Mouse (Mus musculus) MEL (cell line): ENCODE results near the gene Ppp1r18. TPM values are rescaled to one million over a fixed set of nuclear protein-coding genes. Genes with fewer than 3 reads are reported as not detected.
A peak's percentile ranks its signal among the peaks of the same experiment; 100 is the strongest.

Experiments used
- DNase-seq: peaks from one replicate; pipeline ENCODE4 v3.0.0; 2011; ENCODE audit warnings: low read depth, low spot score
- H3K27ac ChIP-seq: 2 replicates; pipeline ENCODE4 v1.5.1; 2012; ENCODE audit warnings: low read depth, mild to moderate bottlenecking, control low read depth, low read length, moderate library complexity; ENCODE audit not compliant: control insufficient read depth
- H3K27me3 ChIP-seq, 2 experiments: fragments of 150-350 bp in 1 of 2; sonication (generic) in 1 of 2; 2 replicates each; pipeline ENCODE4 v1.6.1; 2012; ENCODE audit warnings: low read length in 2 of 2, mild to moderate bottlenecking in 2 of 2, improper control_type of control experiment in 1 of 2, moderate library complexity in 1 of 2; ENCODE audit not compliant: insufficient read depth in 2 of 2, control insufficient read depth in 1 of 2
- H3K36me3 ChIP-seq, 2 experiments: 2 replicates each; pipeline ENCODE4 v1.6.1; 2012 to 2014; ENCODE audit warnings: low read length in 2 of 2, improper control_type of control experiment in 1 of 2, inconsistent platforms in 1 of 2, mild to moderate bottlenecking in 1 of 2; ENCODE audit not compliant: insufficient read depth in 2 of 2, control insufficient read depth in 1 of 2
- H3K4me1 ChIP-seq, 2 experiments: fragments of 150-350 bp in 1 of 2; sonication (generic) in 1 of 2; 2 replicates each; pipeline ENCODE4 v1.6.1; 2012; ENCODE audit warnings: low read length in 2 of 2, improper control_type of control experiment in 1 of 2, mild to moderate bottlenecking in 1 of 2; ENCODE audit not compliant: insufficient read depth in 2 of 2, control insufficient read depth in 1 of 2
- H3K4me3 ChIP-seq, 2 experiments: fragments of 150-350 bp in 1 of 2; sonication (generic) in 1 of 2; 2 replicates each; pipeline ENCODE4 v1.5.1; 2012; ENCODE audit warnings: low read depth in 2 of 2, low read length in 2 of 2, mild to moderate bottlenecking in 2 of 2, moderate library complexity in 2 of 2, control low read depth in 1 of 2, improper control_type of control experiment in 1 of 2; ENCODE audit not compliant: control insufficient read depth in 1 of 2, insufficient read depth in 1 of 2
- H3K79me2 ChIP-seq: 2 replicates; pipeline ENCODE4 v1.6.1; 2012; ENCODE audit warnings: mild to moderate bottlenecking, low read length, moderate library complexity; ENCODE audit not compliant: control insufficient read depth, poor library complexity, insufficient read depth
- H3K9ac ChIP-seq: 2 replicates; pipeline ENCODE4 v1.6.1; 2012; ENCODE audit warnings: low read depth, mild to moderate bottlenecking, control low read depth, low read length, moderate library complexity; ENCODE audit not compliant: control insufficient read depth, poor library complexity, severe bottlenecking
- H3K9me3 ChIP-seq: fragments of 150-350 bp; sonication (generic); replicated peaks from 2 replicates; pipeline ENCODE4 v1.6.1; 2012; ENCODE audit warnings: mild to moderate bottlenecking, low read length, improper control_type of control experiment, moderate library complexity; ENCODE audit not compliant: insufficient read depth
- CHD1 ChIP-seq: IDR thresholded peaks from 2 replicates; pipeline ENCODE4 v1.6.1; 2012; ENCODE audit warnings: low read depth, mild to moderate bottlenecking, inconsistent platforms, low read length, improper control_type of control experiment
- CTCF ChIP-seq, 3 experiments: IDR thresholded peaks in 2 of 3; conservative IDR thresholded peaks in 1 of 3; 2 replicates each; pipeline ENCODE4 v1.5.1; 2011 to 2012; ENCODE audit warnings: low read length in 3 of 3, low read depth in 2 of 3, mild to moderate bottlenecking in 2 of 3, improper control_type of control experiment in 1 of 3, inconsistent platforms in 1 of 3, mixed read lengths in 1 of 3, moderate library complexity in 1 of 3; ENCODE audit not compliant: control insufficient read depth in 1 of 3, insufficient read depth in 1 of 3, poor library complexity in 1 of 3, severe bottlenecking in 1 of 3
- GATA1 ChIP-seq: IDR thresholded peaks from 2 replicates; pipeline ENCODE4 v1.6.1; 2011; ENCODE audit warnings: low read depth, low read length, improper control_type of control experiment
- HCFC1 ChIP-seq: IDR thresholded peaks from 2 replicates; pipeline ENCODE4 v1.6.1; 2012; ENCODE audit warnings: low read depth, mild to moderate bottlenecking, inconsistent platforms, low read length, improper control_type of control experiment, moderate library complexity
- MAZ ChIP-seq: IDR thresholded peaks from 2 replicates; pipeline ENCODE4 v1.6.1; 2012; ENCODE audit warnings: low read depth, mild to moderate bottlenecking, inconsistent platforms, low read length, improper control_type of control experiment
- MEF2A ChIP-seq: IDR thresholded peaks from 2 replicates; pipeline ENCODE4 v1.6.1; 2014; ENCODE audit warnings: low read depth, mild to moderate bottlenecking, inconsistent platforms, low read length, improper control_type of control experiment; ENCODE audit not compliant: poor library complexity, insufficient replicate concordance, severe bottlenecking; ENCODE audit errors: extremely low read depth
- MXI1 ChIP-seq: IDR thresholded peaks from 2 replicates; pipeline ENCODE4 v1.6.1; 2011; ENCODE audit warnings: mild to moderate bottlenecking, low read depth, low read length, improper control_type of control experiment
- MYB ChIP-seq: IDR thresholded peaks from 2 replicates; pipeline ENCODE4 v1.6.1; 2011; ENCODE audit warnings: mild to moderate bottlenecking, low read depth, low read length, improper control_type of control experiment
- POLR2A ChIP-seq, 2 experiments: IDR thresholded peaks; 2 replicates each; pipeline ENCODE4 v1.6.1; 2011 to 2012; ENCODE audit warnings: low read length in 2 of 2, mild to moderate bottlenecking in 2 of 2, control low read depth in 1 of 2, improper control_type of control experiment in 1 of 2, low read depth in 1 of 2, moderate library complexity in 1 of 2; ENCODE audit not compliant: control insufficient read depth in 1 of 2, insufficient read depth in 1 of 2, poor library complexity in 1 of 2
- RAD21 ChIP-seq: IDR thresholded peaks from 2 replicates; pipeline ENCODE4 v1.6.1; 2011; ENCODE audit warnings: mild to moderate bottlenecking, low read depth, low read length, improper control_type of control experiment
- SMC3 ChIP-seq: IDR thresholded peaks from 2 replicates; pipeline ENCODE4 v1.6.1; 2011; ENCODE audit warnings: low read depth, low read length, improper control_type of control experiment
- TBP ChIP-seq: IDR thresholded peaks from 2 replicates; pipeline ENCODE4 v1.8.0; 2011; ENCODE audit warnings: low read depth, low read length, improper control_type of control experiment
- TCF12 ChIP-seq: IDR thresholded peaks from 2 replicates; pipeline ENCODE4 v1.6.1; 2014; ENCODE audit warnings: low read depth, mild to moderate bottlenecking, inconsistent platforms, low read length, improper control_type of control experiment, moderate library complexity
- USF1 ChIP-seq: IDR thresholded peaks from 2 replicates; pipeline ENCODE4 v1.6.1; 2014; ENCODE audit warnings: low read depth, mild to moderate bottlenecking, inconsistent platforms, low read length, improper control_type of control experiment, moderate library complexity
- USF2 ChIP-seq, 2 experiments: IDR thresholded peaks; 2 replicates each; pipeline ENCODE4 v1.6.1; 2011 to 2012; ENCODE audit warnings: improper control_type of control experiment in 2 of 2, low read length in 2 of 2, borderline replicate concordance in 1 of 2, inconsistent platforms in 1 of 2, low read depth in 1 of 2, mild to moderate bottlenecking in 1 of 2; ENCODE audit not compliant: insufficient read depth in 1 of 2
- polyA plus RNA-seq, 2 experiments: library from polyadenylated mRNA; stranded (reverse) in 1 of 2; unstranded in 1 of 2; fragments of >175 nt in 1 of 2; fragments of >200 nt in 1 of 2; gene quantifications; 2 replicates each; pipeline versions ENCODE4 v1.2.1 to v1.2.4; 2012; ENCODE audit warnings: low replicate concordance in 2 of 2, low read depth in 1 of 2; ENCODE audit not compliant: insufficient read length in 2 of 2, insufficient read depth in 1 of 2, missing spikeins in 1 of 2
- total RNA-seq: library from RNA; depleted of rRNA; stranded (reverse); fragments of 300-350 nt; gene quantifications from 2 replicates; pipeline ENCODE4 v1.2.3, GENCODE M21; 2012

Gene Ppp1r18
- total and polyA plus RNA-seq, 3 experiments, result 10.1 to 36.2 TPM; not detected in 1

- peaks cover 11 to 50% of the 10 kb centered on the region in 2 experiments for H3K36me3 ChIP-seq
- peaks cover 0 to 52% of the 10 kb centered on the region in 2 experiments for H3K4me1 ChIP-seq
- peak; percentile 79 for DNase-seq
- peaks cover 44% of the 10 kb centered on the region for H3K79me2 ChIP-seq
- peak overlapping the region; percentile 99 for H3K9ac ChIP-seq
- TF ChIP-seq MEF2A (no peak), POLR2A (IDR thresholded peaks at IDR 0.05; ENCODE audit: control insufficient read depth in 1 of 2, insufficient read depth in 1 of 2, low read depth in 1 of 2, low read length in 2 of 2, poor library complexity in 1 of 2) (peak in 1 of 2 experiments; percentile 48; a peak in 1 of 4 replicates)
- H3K9me3 ChIP-seq, result no peaks in the 10 kb centered on the region
- H3K4me3 ChIP-seq, result peak overlapping the region; percentile 84 to 99
- no peaks in the 10 kb centered on the region for H3K27me3 ChIP-seq
- peak overlapping the region; percentile 97 for H3K27ac ChIP-seq
Measured at GRCm38 (mm10) chr17:35837487-35837886, 27.9 kb upstream of the Ppp1r18 start.

- DNase-seq, result peak; percentile 98
- H3K9me3 ChIP-seq, result no peaks in the 10 kb centered on the region
- peaks cover 11 to 50% of the 10 kb centered on the region in 2 experiments for H3K36me3 ChIP-seq
- H3K9ac ChIP-seq, result peak within 1 kb of the TSS; percentile 99
- peaks cover 0 to 51% of the 10 kb centered on the region in 2 experiments; a peak in 3 of 4 replicates for H3K4me1 ChIP-seq
- peak within 1 kb of the TSS; percentile 84 to 99 for H3K4me3 ChIP-seq
- TF ChIP-seq TCF12, result no peak
- TF ChIP-seq RAD21, result no peak
- peak; percentile 9; the same call in 1 of the 2 replicates for TF ChIP-seq GATA1
- no peak for TF ChIP-seq MYB
- TF ChIP-seq CTCF (IDR thresholded peaks at IDR 0.05 in 2 of 3, conservative IDR thresholded peaks at IDR 0.05 in 1 of 3; ENCODE audit: control insufficient read depth in 1 of 3, insufficient read depth in 1 of 3, low read depth in 2 of 3, low read length in 3 of 3, poor library complexity in 1 of 3, severe bottlenecking in 1 of 3), result 0 out of 6 replicates have a peak, but pooled peaks of 1 of the 3 experiments have one; percentile 3
- no peak for TF ChIP-seq MXI1
- no peak for TF ChIP-seq MAZ
- no peak for TF ChIP-seq SMC3
- peak in 1 of 2 experiments; percentile 65; a peak in 2 of 4 replicates for TF ChIP-seq USF2 (IDR thresholded peaks at IDR 0.05; ENCODE audit: borderline replicate concordance in 1 of 2, insufficient read depth in 1 of 2, low read depth in 1 of 2, low read length in 2 of 2)
- no peak for TF ChIP-seq HCFC1
- peak; percentile 94 for TF ChIP-seq TBP
- no peak for TF ChIP-seq CHD1
- TF ChIP-seq POLR2A (IDR thresholded peaks at IDR 0.05; ENCODE audit: control insufficient read depth in 1 of 2, insufficient read depth in 1 of 2, low read depth in 1 of 2, low read length in 2 of 2, poor library complexity in 1 of 2), result peak; percentile 81 to 99
- TF ChIP-seq USF1, result no peak
- H3K27me3 ChIP-seq, result no peaks in the 10 kb centered on the region
- peak within 1 kb of the TSS; percentile 97 for H3K27ac ChIP-seq
- H3K79me2 ChIP-seq, result peaks cover 49% of the 10 kb centered on the region
Measured at GRCm38 (mm10) chr17:35838122-35838544, 27.3 kb upstream of the Ppp1r18 start, which contains the start of gene Tubb5. TSS of gene Tubb5 (minus strand) at chr17:35838306.
